Mouse (Mus musculus) testis, adult 2 months (tissue): ENCODE data around the gene Tjp1.

Experiments
- CTCF ChIP-seq: fragments of 200-500 bp; IDR thresholded peaks from 2 replicates; pipeline ENCODE4 v1.5.1; 2012; ENCODE audit warnings: low read depth, mild to moderate bottlenecking, inconsistent platforms, low read length, moderate library complexity; ENCODE audit not compliant: control insufficient read depth, insufficient read depth, insufficient replicate concordance
- POLR2A ChIP-seq: fragments of 200-500 bp; IDR thresholded peaks from 2 replicates; pipeline ENCODE4 v1.6.1; 2012; ENCODE audit warnings: low read depth, mild to moderate bottlenecking, inconsistent platforms, low read length, moderate library complexity; ENCODE audit not compliant: control insufficient read depth

DNA sequence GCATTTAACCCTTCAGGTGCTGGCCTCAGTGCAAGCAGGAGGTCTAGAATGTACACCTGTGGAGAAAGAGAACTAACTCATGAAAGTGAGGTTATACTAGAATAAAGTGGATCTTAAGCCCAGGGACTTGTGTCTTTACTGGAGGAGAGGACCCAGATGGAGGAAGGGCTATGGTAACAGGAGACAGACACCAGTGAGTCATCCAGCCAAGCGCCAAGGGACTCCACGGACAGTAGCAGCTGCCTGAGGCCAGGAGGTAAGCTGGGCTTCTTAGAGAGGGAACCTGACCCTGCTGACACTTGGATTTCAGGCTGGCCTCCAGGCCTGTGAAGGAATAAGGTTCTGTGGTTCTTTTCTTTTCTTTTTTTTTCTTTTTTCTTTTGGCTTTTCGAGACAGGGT lies 75.3 kb downstream of the Tjp1 start:
- TF ChIP-seq CTCF (no peak), POLR2A (no peak)
